Mouse (Mus musculus): Measurements from ENCODE around the gene Gstm2. TPM values are rescaled to one million over a fixed set of nuclear protein-coding genes. Genes with fewer than 3 reads are reported as not detected.

Gstm2 gene
- total and polyA plus RNA-seq, 2 experiments, result 79.1 to 222 TPM

GRCm38 (mm10) chr3:107984471-107984870 is 1.8 kb downstream of the Gstm2 start:
- Histone ChIP-seq H3K4me3 (ENCODE audit: insufficient read depth, low read depth, low read length) (no peak overlapping the region), H3K27me3 (ENCODE audit: control insufficient read depth, insufficient read depth, low read length) (no peaks in the 10 kb centered on the region), H3K36me3 (ENCODE audit: control insufficient read depth, insufficient read depth, low read length) (no peaks in the 10 kb centered on the region), H3K9ac (ENCODE audit: low read depth, low read length) (no peak overlapping the region), H3K4me1 (ENCODE audit: control insufficient read depth, insufficient read depth, low read length) (peaks cover 25% of the 10 kb centered on the region), H3K27ac (replicated peaks; ENCODE audit: insufficient read depth, low read depth, low read length) (peak overlapping the region; percentile 51), H3K79me2 (ENCODE audit: control insufficient read depth, insufficient read depth, low read length) (no peaks in the 10 kb centered on the region)
- TF ChIP-seq CTCF (IDR thresholded peaks at IDR 0.05; ENCODE audit: low read depth, low read length) (no peak), POLR2A (IDR thresholded peaks at IDR 0.05; ENCODE audit: extremely low read depth, insufficient read depth, low read length) (no peak)
- DNase-seq (ENCODE audit: extremely low read depth, low read depth, low spot score), result peak; percentile 97
- 18% methylated on average over 5 of the region's 5 CpGs for WGBS

GRCm38 (mm10) chr3:107983771-107984170 is 2.5 kb downstream of the Gstm2 start:
- H3K4me1 ChIP-seq (ENCODE audit: control insufficient read depth, insufficient read depth, low read length), result peaks cover 26% of the 10 kb centered on the region
- TF ChIP-seq POLR2A (IDR thresholded peaks at IDR 0.05; ENCODE audit: extremely low read depth, insufficient read depth, low read length) (no peak), CTCF (IDR thresholded peaks at IDR 0.05; ENCODE audit: low read depth, low read length) (no peak)
- no peaks in the 10 kb centered on the region for H3K27me3 ChIP-seq (ENCODE audit: control insufficient read depth, insufficient read depth, low read length)
- no peak overlapping the region for H3K4me3 ChIP-seq (ENCODE audit: insufficient read depth, low read depth, low read length)
- no peak for DNase-seq (ENCODE audit: extremely low read depth, low read depth, low spot score)
- no peak overlapping the region for H3K9ac ChIP-seq (ENCODE audit: low read depth, low read length)
- no peaks in the 10 kb centered on the region for H3K36me3 ChIP-seq (ENCODE audit: control insufficient read depth, insufficient read depth, low read length)
- no peaks in the 10 kb centered on the region for H3K79me2 ChIP-seq (ENCODE audit: control insufficient read depth, insufficient read depth, low read length)
- H3K27ac ChIP-seq (replicated peaks; ENCODE audit: insufficient read depth, low read depth, low read length), result no peak overlapping the region; the same call in 1 of the 2 replicates
- 57% methylated on average over 3 of the region's 3 CpGs for WGBS

GRCm38 (mm10) chr3:107982726-107983125 is 3.5 kb downstream of the Gstm2 start:
- Histone ChIP-seq H3K79me2 (ENCODE audit: control insufficient read depth, insufficient read depth, low read length) (no peaks in the 10 kb centered on the region), H3K36me3 (ENCODE audit: control insufficient read depth, insufficient read depth, low read length) (no peaks in the 10 kb centered on the region), H3K4me3 (ENCODE audit: insufficient read depth, low read depth, low read length) (no peak overlapping the region), H3K27ac (replicated peaks; ENCODE audit: insufficient read depth, low read depth, low read length) (no peak overlapping the region), H3K4me1 (ENCODE audit: control insufficient read depth, insufficient read depth, low read length) (peaks cover 29% of the 10 kb centered on the region), H3K9ac (ENCODE audit: low read depth, low read length) (no peak overlapping the region), H3K27me3 (ENCODE audit: control insufficient read depth, insufficient read depth, low read length) (no peaks in the 10 kb centered on the region)
- 79% methylated on average over 6 of the region's 6 CpGs for WGBS
- DNase-seq (ENCODE audit: extremely low read depth, low read depth, low spot score), result no peak
- TF ChIP-seq CTCF (IDR thresholded peaks at IDR 0.05; ENCODE audit: low read depth, low read length) (no peak), POLR2A (IDR thresholded peaks at IDR 0.05; ENCODE audit: extremely low read depth, insufficient read depth, low read length) (no peak)

- Histone ChIP-seq H3K27ac (replicated peaks; ENCODE audit: insufficient read depth, low read depth, low read length) (no peak overlapping the region), H3K9ac (ENCODE audit: low read depth, low read length) (no peak overlapping the region), H3K4me1 (ENCODE audit: control insufficient read depth, insufficient read depth, low read length) (peaks cover 28% of the 10 kb centered on the region), H3K27me3 (ENCODE audit: control insufficient read depth, insufficient read depth, low read length) (no peaks in the 10 kb centered on the region), H3K79me2 (ENCODE audit: control insufficient read depth, insufficient read depth, low read length) (no peaks in the 10 kb centered on the region), H3K36me3 (ENCODE audit: control insufficient read depth, insufficient read depth, low read length) (no peaks in the 10 kb centered on the region), H3K4me3 (ENCODE audit: insufficient read depth, low read depth, low read length) (no peak overlapping the region)
- DNase-seq (ENCODE audit: extremely low read depth, low read depth, low spot score), result no peak
- 83% methylated on average over 3 of the region's 3 CpGs for WGBS
- TF ChIP-seq CTCF (IDR thresholded peaks at IDR 0.05; ENCODE audit: low read depth, low read length) (no peak), POLR2A (IDR thresholded peaks at IDR 0.05; ENCODE audit: extremely low read depth, insufficient read depth, low read length) (no peak)
Observed at GRCm38 (mm10) chr3:107981261-107981660, 5.0 kb downstream of the Gstm2 start.

- 9% methylated on average over 3 of the region's 3 CpGs for WGBS
- H3K36me3 ChIP-seq (ENCODE audit: control insufficient read depth, insufficient read depth, low read length), result no peaks in the 10 kb centered on the region
- DNase-seq (ENCODE audit: extremely low read depth, low read depth, low spot score), result peak; percentile 54
- no peaks in the 10 kb centered on the region for H3K79me2 ChIP-seq (ENCODE audit: control insufficient read depth, insufficient read depth, low read length)
- H3K27me3 ChIP-seq (ENCODE audit: control insufficient read depth, insufficient read depth, low read length), result no peaks in the 10 kb centered on the region
- H3K27ac ChIP-seq (replicated peaks; ENCODE audit: insufficient read depth, low read depth, low read length), result no peak overlapping the region
- H3K9ac ChIP-seq (ENCODE audit: low read depth, low read length), result no peak overlapping the region
- H3K4me1 ChIP-seq (ENCODE audit: control insufficient read depth, insufficient read depth, low read length), result peaks cover 23% of the 10 kb centered on the region
- TF ChIP-seq POLR2A (IDR thresholded peaks at IDR 0.05; ENCODE audit: extremely low read depth, insufficient read depth, low read length), result no peak
- TF ChIP-seq CTCF (IDR thresholded peaks at IDR 0.05; ENCODE audit: low read depth, low read length), result no peak
- H3K4me3 ChIP-seq (ENCODE audit: insufficient read depth, low read depth, low read length), result no peak overlapping the region
Observed at GRCm38 (mm10) chr3:107977691-107978090, 8.6 kb downstream of the Gstm2 start.

GRCm38 (mm10) chr3:107974237-107974636 is 12.0 kb downstream of the Gstm2 start:
- H3K9ac ChIP-seq (ENCODE audit: low read depth, low read length), result no peak overlapping the region
- TF ChIP-seq CTCF (IDR thresholded peaks at IDR 0.05; ENCODE audit: low read depth, low read length) (no peak), POLR2A (IDR thresholded peaks at IDR 0.05; ENCODE audit: extremely low read depth, insufficient read depth, low read length) (no peak)
- H3K4me3 ChIP-seq (ENCODE audit: insufficient read depth, low read depth, low read length), result no peak overlapping the region
- DNase-seq (ENCODE audit: extremely low read depth, low read depth, low spot score), result peak; percentile 96
- peaks cover 19% of the 10 kb centered on the region for H3K4me1 ChIP-seq (ENCODE audit: control insufficient read depth, insufficient read depth, low read length)
- WGBS, result 26% methylated on average over 1 of the region's 1 CpGs
- no peaks in the 10 kb centered on the region for H3K27me3 ChIP-seq (ENCODE audit: control insufficient read depth, insufficient read depth, low read length)
- H3K79me2 ChIP-seq (ENCODE audit: control insufficient read depth, insufficient read depth, low read length), result no peaks in the 10 kb centered on the region
- H3K36me3 ChIP-seq (ENCODE audit: control insufficient read depth, insufficient read depth, low read length), result no peaks in the 10 kb centered on the region
- H3K27ac ChIP-seq (replicated peaks; ENCODE audit: insufficient read depth, low read depth, low read length), result no peak overlapping the region
